Mouse (Mus musculus) right cerebral cortex, postnatal 36 days (tissue): ENCODE data around the gene Supt6.
A peak's percentile ranks its signal among the peaks of the same experiment; 100 is the strongest.
"Not testable (repeated sequence)": the region's sequence is repeated elsewhere in the genome, so short reads cannot be mapped to it uniquely, and the experiment has no call there.

Experiments used
- DNase-seq, 2 experiments: peaks; one replicate each; pipeline ENCODE4 v3.0.0; 2022; ENCODE audit warnings: low spot score in 2 of 2, mixed read lengths in 1 of 2

Gene Supt6

DNA sequence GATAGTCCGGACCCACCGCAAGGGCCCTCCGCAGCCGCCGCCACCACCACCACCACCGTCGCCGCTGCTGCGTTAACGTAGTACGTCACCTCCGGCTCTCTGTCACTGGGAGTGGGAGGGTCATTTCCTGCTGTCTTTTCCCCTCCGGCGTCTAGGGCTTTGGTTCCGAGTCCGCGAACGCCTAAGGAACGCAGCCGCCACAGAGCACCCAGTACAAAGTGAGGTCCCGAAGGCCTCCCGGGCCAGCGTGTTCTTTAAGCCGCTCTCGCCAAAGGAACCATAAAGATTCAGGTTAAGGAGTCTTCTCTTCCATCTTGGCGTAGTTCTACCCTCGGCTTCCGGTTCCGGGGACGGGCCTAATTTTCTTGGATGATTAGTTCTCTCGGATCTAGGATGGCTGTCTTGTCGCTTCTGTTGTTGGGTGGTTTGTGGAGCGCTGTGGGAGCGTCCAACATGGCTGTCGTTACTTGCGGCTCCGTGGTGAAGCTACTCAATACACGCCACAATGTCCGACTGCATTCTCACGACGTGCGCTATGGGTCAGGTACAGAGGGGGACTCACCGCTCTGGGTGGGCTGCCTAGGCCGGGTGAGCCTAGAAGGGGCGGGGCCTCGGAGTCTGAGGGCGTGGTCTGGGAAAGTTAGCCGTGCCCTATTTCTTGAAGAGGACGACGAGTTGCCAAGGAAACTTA is at the start of gene Supt6, which contains the start of gene Sdf2:
Supt6 (minus strand) TSS at position 361 of the 691 bp plus-strand sequence.
Sdf2 (plus strand) TSS at position 120 of the 691 bp plus-strand sequence.
- peak; percentile 84 to 87 for DNase-seq

DNA sequence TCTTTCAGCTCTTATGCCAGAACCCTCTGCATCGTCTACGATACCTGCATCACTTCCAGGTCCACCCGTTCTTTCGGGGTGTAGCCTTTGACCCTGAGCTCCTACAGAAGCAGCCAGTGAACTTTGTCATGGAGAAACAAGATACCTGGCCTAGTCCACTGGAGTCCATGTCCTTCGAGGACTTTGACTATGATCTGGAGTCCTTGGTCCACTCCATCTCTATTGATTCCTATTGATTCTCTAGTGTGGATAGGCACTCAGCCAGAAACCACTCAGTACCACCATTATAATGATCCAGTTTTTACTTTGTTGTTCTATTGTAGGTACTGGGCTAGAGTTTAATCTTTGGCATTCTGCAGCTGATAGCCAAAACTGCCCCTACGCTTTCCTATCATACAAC is 48.8 kb upstream of the Supt6 start:
- DNase-seq = no peak

- DNase-seq = peak; percentile 34 to 50
These were observed 44.9 kb upstream of the Supt6 start, which contains the start of gene BC030499 for GRCm38 (mm10) chr11:78290654-78291053. Gene BC030499, plus strand, starts transcription at chr11:78290841.

- no peak for DNase-seq
These were observed 43.5 kb upstream of the Supt6 start for GRCm38 (mm10) chr11:78289146-78289763.

DNA sequence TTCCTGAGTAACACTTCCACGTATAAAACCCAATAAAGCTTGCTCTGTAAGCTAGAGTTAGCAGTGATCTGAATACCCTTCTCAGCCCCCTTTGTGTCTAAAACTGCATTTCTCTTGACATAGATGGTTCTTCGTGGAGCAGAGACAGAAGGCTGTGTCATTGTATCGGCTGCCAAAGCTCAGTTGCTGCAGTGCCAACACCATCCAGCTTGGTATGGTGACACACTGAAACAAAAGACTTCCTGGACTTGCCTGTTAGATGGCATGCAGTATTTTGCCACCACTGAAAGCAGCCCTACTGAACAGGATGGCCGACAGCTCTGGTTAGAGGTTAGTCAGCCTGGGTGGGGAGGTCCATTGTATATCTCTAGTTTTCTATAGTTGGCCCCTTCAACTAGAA is 33.8 kb upstream of the Supt6 start:
- no peak for DNase-seq

DNA sequence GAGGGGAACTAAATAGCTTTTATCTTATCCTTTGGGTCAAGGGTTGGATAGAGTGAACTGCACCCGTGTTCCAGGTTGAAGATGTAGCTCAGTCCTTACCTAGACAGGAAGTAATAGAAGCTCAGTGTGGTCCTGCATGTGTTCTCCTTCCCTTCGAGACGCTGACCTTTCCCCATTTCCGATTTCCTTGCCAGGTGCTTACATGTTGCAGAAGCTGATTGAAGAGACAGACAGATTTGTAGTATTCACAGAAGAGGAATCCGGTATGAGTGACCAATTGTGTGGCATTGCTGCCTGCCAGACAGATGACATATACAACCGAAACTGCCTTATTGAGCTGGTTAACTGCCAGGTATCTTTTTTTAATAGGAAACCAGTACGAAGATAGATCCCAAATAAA is 33.1 kb upstream of the Supt6 start:
- DNase-seq = no peak

GRCm38 (mm10) chr11:78276169-78276568 is 30.4 kb upstream of the Supt6 start:
- not testable (repeated sequence) for DNase-seq

DNA sequence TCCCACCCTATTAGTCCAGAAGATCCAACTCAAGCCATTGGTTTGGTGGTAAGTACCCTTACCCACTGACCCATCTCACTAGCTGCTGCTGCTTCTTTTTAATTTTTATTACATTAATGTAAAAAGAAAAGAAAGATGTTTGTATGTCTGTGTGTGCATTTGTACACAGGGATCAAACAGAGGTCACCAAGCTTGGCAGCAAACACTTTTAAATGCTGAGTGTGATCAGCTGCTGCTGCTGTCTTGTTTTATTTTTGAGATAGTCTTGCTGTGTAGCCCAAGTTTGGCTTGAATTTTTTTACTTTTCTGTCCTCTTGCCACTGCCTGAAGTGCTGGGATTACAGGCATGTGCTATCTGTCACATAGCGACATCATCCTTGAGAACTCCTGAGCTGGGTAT is 29.8 kb upstream of the Supt6 start:
- DNase-seq = no peak

DNA sequence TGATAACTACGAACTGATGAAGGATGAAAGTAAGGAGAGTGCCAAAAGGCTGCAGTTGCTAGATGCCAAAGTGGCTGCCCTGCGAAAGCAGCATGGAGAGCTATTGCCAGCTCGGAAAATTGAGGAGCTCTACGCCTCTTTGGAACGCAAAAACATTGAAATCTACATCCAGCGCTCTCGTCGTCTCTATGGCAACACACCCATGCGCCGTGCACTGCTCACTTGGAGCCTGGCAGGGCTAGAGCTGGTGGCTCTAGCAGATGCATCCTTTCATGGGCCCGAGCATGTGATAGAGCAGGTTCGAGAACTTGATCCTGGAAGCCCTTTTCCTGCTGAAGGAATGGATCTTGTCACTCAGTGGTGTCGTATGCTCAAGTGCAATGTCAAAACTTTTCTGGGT is 26.2 kb upstream of the Supt6 start:
- DNase-seq = peak; percentile 63 to 82

GRCm38 (mm10) chr11:78265571-78265970 is 19.8 kb upstream of the Supt6 start:
- no peak for DNase-seq

- peak; percentile 22 to 38 for DNase-seq
These were observed 16.8 kb upstream of the Supt6 start for GRCm38 (mm10) chr11:78262550-78262949.

- DNase-seq = peak; percentile 83 to 86
These were observed 15.9 kb upstream of the Supt6 start, which contains the start of gene 2610507B11Rik for GRCm38 (mm10) chr11:78261380-78262352. Gene 2610507B11Rik, plus strand, starts transcription at chr11:78261752.

GRCm38 (mm10) chr11:78260489-78261258 is 14.9 kb upstream of the Supt6 start:
- DNase-seq = no peak

DNA sequence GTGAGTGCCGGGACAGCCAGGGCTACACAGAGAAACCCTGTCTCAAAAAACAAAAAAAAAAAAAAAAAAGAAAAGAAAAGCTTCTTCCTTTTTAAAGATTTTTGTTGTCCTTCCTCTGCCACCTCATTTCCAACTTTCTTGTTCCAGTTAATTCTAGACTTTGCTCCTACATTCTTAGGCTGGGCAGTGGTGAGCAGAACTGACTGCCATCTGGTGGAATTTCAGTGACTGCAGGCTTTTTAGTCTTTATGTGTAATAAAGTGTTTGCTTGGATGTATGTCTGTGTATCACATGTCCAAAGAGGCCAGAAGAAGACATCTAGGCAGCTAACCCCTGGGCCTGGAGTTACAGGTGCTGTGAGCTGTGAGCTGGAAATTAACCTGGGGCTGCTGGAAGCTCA is 10.8 kb upstream of the Supt6 start:
- no peak for DNase-seq

GRCm38 (mm10) chr11:78247727-78248140 is 1.9 kb upstream of the Supt6 start:
- DNase-seq = no peak

DNA sequence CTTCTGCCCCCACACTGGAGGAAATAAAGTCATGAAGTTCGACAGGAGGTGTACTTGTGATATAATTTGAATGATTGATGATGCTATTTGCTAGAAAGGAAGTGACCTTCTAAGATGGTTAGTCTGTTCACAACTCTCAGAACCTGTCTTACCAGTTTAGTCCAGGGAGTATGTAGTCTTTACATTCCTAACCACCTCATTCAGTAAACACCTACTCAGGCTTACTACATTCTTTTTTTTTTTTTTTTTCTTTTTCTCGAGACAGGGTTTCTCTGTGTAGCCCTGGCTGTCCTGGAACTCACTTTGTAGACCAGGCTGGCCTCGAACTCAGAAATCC is 1.2 kb upstream of the Supt6 start:
- no peak for DNase-seq

DNA sequence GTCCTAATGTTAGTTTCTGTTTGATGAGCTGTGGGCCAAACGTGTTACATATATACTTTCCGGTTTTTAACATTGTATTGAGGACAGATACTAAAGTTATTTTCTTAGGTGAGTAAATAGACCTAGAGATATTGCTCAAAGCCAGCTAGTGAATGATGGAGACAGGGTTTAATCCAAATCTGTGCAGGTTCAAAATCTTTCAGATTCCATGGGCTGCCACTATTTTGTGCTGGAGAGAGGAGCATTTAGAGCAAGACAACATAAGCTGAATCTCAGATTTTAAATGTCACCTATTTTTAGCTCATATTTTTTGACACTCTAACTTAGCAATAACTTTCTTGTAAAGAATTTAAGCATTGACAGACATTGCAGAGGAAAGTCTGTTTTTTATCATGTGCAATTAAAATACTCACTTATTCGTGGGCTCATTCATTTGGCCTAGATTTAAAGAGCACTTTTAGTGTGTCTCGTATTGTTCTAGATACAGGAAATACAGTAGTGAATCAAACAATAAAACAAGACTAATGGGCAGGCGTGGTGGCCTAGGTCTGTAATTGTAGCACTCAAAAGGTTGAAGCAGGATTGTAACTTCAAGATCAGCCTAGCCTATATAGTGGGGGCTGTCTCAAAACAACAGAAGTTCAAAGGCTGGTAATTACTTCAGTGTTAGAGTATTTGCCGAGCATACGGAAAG is 678 bp upstream of the Supt6 start:
- no peak for DNase-seq

- no peak for DNase-seq
These were observed 543 bp downstream of the Supt6 start for GRCm38 (mm10) chr11:78245261-78245626.

GRCm38 (mm10) chr11:78240193-78240857 is 5.5 kb downstream of the Supt6 start:
- DNase-seq = peak; percentile 63 to 78

- DNase-seq = no peak
These were observed 14.3 kb downstream of the Supt6 start for GRCm38 (mm10) chr11:78231518-78231917.
